Mouse (Mus musculus) ES-Bruce4 (cell line): ENCODE data around the gene Rab40c. TPM values are rescaled to one million over a fixed set of nuclear protein-coding genes. Genes with fewer than 3 reads are reported as not detected.

ENCODE experiments used
- H3K27ac ChIP-seq: 2 replicates; pipeline ENCODE4 v1.5.1; 2012; ENCODE audit warnings: low read length, inconsistent platforms; ENCODE audit not compliant: insufficient read depth
- H3K27me3 ChIP-seq: 2 replicates; pipeline ENCODE4 v1.6.1; 2012; ENCODE audit warnings: mild to moderate bottlenecking, low read length, inconsistent platforms; ENCODE audit not compliant: control insufficient read depth, poor library complexity, insufficient read depth, severe bottlenecking
- H3K36me3 ChIP-seq: 2 replicates; pipeline ENCODE4 v1.6.1; 2012; ENCODE audit warnings: inconsistent platforms, mild to moderate bottlenecking, low read length, moderate library complexity; ENCODE audit not compliant: control insufficient read depth, poor library complexity, insufficient read depth, severe bottlenecking
- H3K4me1 ChIP-seq: one replicate; pipeline ENCODE4 v1.8.1; 2011; ENCODE audit warnings: low read length; ENCODE audit not compliant: control insufficient read depth, insufficient read depth
- H3K4me3 ChIP-seq: 2 replicates; pipeline ENCODE4 v1.5.1; 2011; ENCODE audit warnings: low read depth, mild to moderate bottlenecking, low read length
- H3K9ac ChIP-seq: 2 replicates; pipeline ENCODE4 v1.6.1; 2012; ENCODE audit warnings: low read depth, mild to moderate bottlenecking, inconsistent platforms; ENCODE audit not compliant: poor library complexity, severe bottlenecking
- H3K9me3 ChIP-seq: replicated peaks from 2 replicates; pipeline ENCODE4 v1.6.1; 2012; ENCODE audit warnings: mild to moderate bottlenecking, low read length, inconsistent platforms; ENCODE audit not compliant: control insufficient read depth, poor library complexity, insufficient read depth, severe bottlenecking
- CTCF ChIP-seq: IDR thresholded peaks from one replicate; pipeline ENCODE4 v1.8.1; 2011; ENCODE audit warnings: low read depth, low read length
- EP300 ChIP-seq: IDR thresholded peaks from 2 replicates; pipeline ENCODE4 v1.6.1; 2011; ENCODE audit warnings: low read depth, low read length; ENCODE audit not compliant: insufficient read depth
- POLR2A ChIP-seq: IDR thresholded peaks from one replicate; pipeline ENCODE4 v1.8.1; 2011; ENCODE audit warnings: low read length; ENCODE audit not compliant: insufficient read depth
- polyA plus RNA-seq: library from polyadenylated mRNA; stranded (reverse); fragments of >200 nt; gene quantifications from 2 replicates; pipeline ENCODE4 v1.2.4, GENCODE M21; 2011; ENCODE audit warnings: low read depth; ENCODE audit not compliant: missing spikeins, insufficient read depth, insufficient read length

Rab40c gene
- polyA plus RNA-seq, 1 experiment = 22.7 TPM

- H3K27ac ChIP-seq = no peak overlapping the region
- no peak for TF ChIP-seq CTCF
- no peak for TF ChIP-seq EP300
- TF ChIP-seq POLR2A = no peak
- no peaks in the 10 kb centered on the region for H3K9me3 ChIP-seq
- no peak overlapping the region for H3K4me3 ChIP-seq
- no peaks in the 10 kb centered on the region for H3K36me3 ChIP-seq
- no peaks in the 10 kb centered on the region for H3K4me1 ChIP-seq
- no peak overlapping the region for H3K9ac ChIP-seq
- H3K27me3 ChIP-seq = no peaks in the 10 kb centered on the region
These were observed 28.5 kb upstream of the Rab40c start for GRCm38 (mm10) chr17:25948051-25948450.

GRCm38 (mm10) chr17:25947576-25947975 is 28.0 kb upstream of the Rab40c start:
- H3K9me3 ChIP-seq = no peaks in the 10 kb centered on the region
- H3K9ac ChIP-seq = no peak overlapping the region
- no peak for TF ChIP-seq POLR2A
- no peak for TF ChIP-seq CTCF
- TF ChIP-seq EP300 = no peak
- H3K4me3 ChIP-seq = no peak overlapping the region
- H3K27ac ChIP-seq = no peak overlapping the region
- no peaks in the 10 kb centered on the region for H3K27me3 ChIP-seq
- no peaks in the 10 kb centered on the region for H3K4me1 ChIP-seq
- no peaks in the 10 kb centered on the region for H3K36me3 ChIP-seq

GRCm38 (mm10) chr17:25946891-25947290 is 27.4 kb upstream of the Rab40c start:
- Histone ChIP-seq H3K36me3 (no peaks in the 10 kb centered on the region), H3K27me3 (no peaks in the 10 kb centered on the region), H3K9ac (no peak overlapping the region), H3K4me1 (no peaks in the 10 kb centered on the region), H3K9me3 (no peaks in the 10 kb centered on the region), H3K27ac (no peak overlapping the region), H3K4me3 (no peak overlapping the region)
- no peak for TF ChIP-seq CTCF
- TF ChIP-seq EP300 = no peak
- no peak for TF ChIP-seq POLR2A

GRCm38 (mm10) chr17:25946349-25946748 is 26.8 kb upstream of the Rab40c start:
- no peaks in the 10 kb centered on the region for H3K27me3 ChIP-seq
- H3K9me3 ChIP-seq = no peaks in the 10 kb centered on the region
- no peak overlapping the region for H3K27ac ChIP-seq
- H3K9ac ChIP-seq = no peak overlapping the region
- TF ChIP-seq POLR2A (no peak), EP300 (no peak), CTCF (no peak)
- no peak overlapping the region for H3K4me3 ChIP-seq
- H3K4me1 ChIP-seq = no peaks in the 10 kb centered on the region
- no peaks in the 10 kb centered on the region for H3K36me3 ChIP-seq

- Histone ChIP-seq H3K9me3 (no peaks in the 10 kb centered on the region), H3K27ac (no peak overlapping the region), H3K9ac (no peak overlapping the region), H3K4me1 (no peaks in the 10 kb centered on the region), H3K4me3 (no peak overlapping the region), H3K27me3 (no peaks in the 10 kb centered on the region), H3K36me3 (no peaks in the 10 kb centered on the region)
- TF ChIP-seq CTCF = no peak
- no peak for TF ChIP-seq POLR2A
- no peak for TF ChIP-seq EP300
These were observed 26.1 kb upstream of the Rab40c start for GRCm38 (mm10) chr17:25945517-25946155.

GRCm38 (mm10) chr17:25944366-25945163 is 25.0 kb upstream of the Rab40c start, which contains the start of the genes Pigq and Nhlrc4:
Pigq (minus strand) TSS chr17:25944936.
Nhlrc4 (minus strand) TSS chr17:25944961.
- Histone ChIP-seq H3K9ac (no peak within 1 kb of the TSS), H3K36me3 (no peaks in the 10 kb centered on the region), H3K27me3 (no peaks in the 10 kb centered on the region), H3K4me1 (no peaks in the 10 kb centered on the region), H3K4me3 (no peak within 1 kb of the TSS), H3K27ac (no peak within 1 kb of the TSS), H3K9me3 (no peaks in the 10 kb centered on the region)
- no peak for TF ChIP-seq CTCF
- no peak for TF ChIP-seq POLR2A
- TF ChIP-seq EP300 = no peak
